Mouse (Mus musculus) lung, embryonic 15.5 days (tissue): Measurements from ENCODE around the gene Sncg. TPM values are rescaled to one million over a fixed set of nuclear protein-coding genes. Genes with fewer than 3 reads are reported as not detected.

ENCODE experiments used
- ATAC-seq: fragments of 200-750 bp; cut with Nextera tagmentation; 2 replicates; pipeline ENCODE4 v1.8.0; 2017; ENCODE audit warnings: moderate number of reproducible peaks, borderline replicate concordance; ENCODE audit not compliant: low FRiP score, low TSS enrichment; ENCODE audit errors: extremely low read depth
- H3K27ac ChIP-seq: fragments of 300-500 bp; sonication (generic); 2 replicates; pipeline ENCODE4 v1.5.1; 2015; ENCODE audit warnings: moderate library complexity, mild to moderate bottlenecking, inconsistent platforms
- H3K27me3 ChIP-seq: fragments of 300-500 bp; sonication (generic); 2 replicates; pipeline ENCODE4 v1.6.1; 2015; ENCODE audit warnings: inconsistent platforms
- H3K36me3 ChIP-seq: fragments of 300-500 bp; sonication (generic); 2 replicates; pipeline ENCODE4 v1.6.1; 2015; ENCODE audit warnings: inconsistent platforms
- H3K4me1 ChIP-seq: fragments of 300-500 bp; sonication (generic); 2 replicates; pipeline ENCODE4 v1.6.1; 2015; ENCODE audit warnings: inconsistent platforms
- H3K4me2 ChIP-seq: fragments of 300-500 bp; sonication (generic); 2 replicates; pipeline ENCODE4 v1.6.1; 2015; ENCODE audit warnings: inconsistent platforms, mild to moderate bottlenecking, moderate library complexity
- H3K4me3 ChIP-seq: fragments of 300-500 bp; sonication (generic); 2 replicates; pipeline ENCODE4 v1.5.1; 2015; ENCODE audit warnings: mild to moderate bottlenecking, inconsistent platforms
- H3K9ac ChIP-seq: fragments of 300-500 bp; sonication (generic); 2 replicates; pipeline ENCODE4 v1.6.1; 2015; ENCODE audit warnings: inconsistent platforms
- H3K9me3 ChIP-seq: fragments of 300-500 bp; sonication (generic); 2 replicates; pipeline ENCODE4 v1.6.1; 2016; ENCODE audit warnings: inconsistent platforms
- WGBS: fragments of 180-500 bp; shearing (Covaris S2); methylation state at CpG from one replicate; pipeline ENCODE4 v1.1.7; 2015; 5-methylcytosine and 5-hydroxymethylcytosine counted together
- polyA plus RNA-seq: library from polyadenylated mRNA; unstranded; fragments of >200 nt; fragmentation: Nextera tagmentation; extraction: Ambion mirVana; gene quantifications from 2 replicates; pipeline ENCODE4 v1.2.1, GENCODE M21; 2015

Sncg gene
- polyA plus RNA-seq, 1 experiment from 2014 or later, result 7.5 TPM

- 55% methylated on average over 4 of the region's 4 CpGs for WGBS
- no peaks in the 10 kb centered on the region for H3K9me3 ChIP-seq
- H3K9ac ChIP-seq, result no peak overlapping the region
- H3K4me1 ChIP-seq, result no peaks in the 10 kb centered on the region
- H3K27me3 ChIP-seq, result no peaks in the 10 kb centered on the region
- H3K4me2 ChIP-seq, result no peak overlapping the region
- H3K4me3 ChIP-seq, result no peak overlapping the region
- no peak for ATAC-seq
- H3K36me3 ChIP-seq, result peaks cover 1% of the 10 kb centered on the region; the same call in 1 of the 2 replicates
- H3K27ac ChIP-seq, result no peak overlapping the region
Measured at GRCm38 (mm10) chr14:34393295-34393694, 18.7 kb upstream of the Sncg start.

- ATAC-seq, result no peak
- H3K27ac ChIP-seq, result no peak overlapping the region
- WGBS, result 90% methylated on average over 9 of the region's 9 CpGs
- H3K27me3 ChIP-seq, result no peaks in the 10 kb centered on the region
- H3K9me3 ChIP-seq, result no peaks in the 10 kb centered on the region
- H3K4me1 ChIP-seq, result peaks cover 9% of the 10 kb centered on the region
- no peaks in the 10 kb centered on the region for H3K36me3 ChIP-seq
- H3K9ac ChIP-seq, result no peak overlapping the region
- no peak overlapping the region for H3K4me3 ChIP-seq
- no peak overlapping the region for H3K4me2 ChIP-seq
Measured at GRCm38 (mm10) chr14:34382921-34383704, 8.5 kb upstream of the Sncg start.

- no peaks in the 10 kb centered on the region for H3K27me3 ChIP-seq
- no peak overlapping the region for H3K9ac ChIP-seq
- WGBS, result 22% methylated on average over 11 of the region's 11 CpGs
- no peaks in the 10 kb centered on the region for H3K36me3 ChIP-seq
- H3K9me3 ChIP-seq, result no peaks in the 10 kb centered on the region
- H3K4me1 ChIP-seq, result peaks cover 23% of the 10 kb centered on the region
- H3K4me3 ChIP-seq, result no peak overlapping the region
- peak overlapping the region; percentile 77 for H3K27ac ChIP-seq
- ATAC-seq, result no peak; the same call in 1 of the 2 replicates
- H3K4me2 ChIP-seq, result peak overlapping the region; percentile 3; the same call in 1 of the 2 replicates
Measured at GRCm38 (mm10) chr14:34378560-34379331, 4.2 kb upstream of the Sncg start.

GRCm38 (mm10) chr14:34377121-34377520 is 2.5 kb upstream of the Sncg start:
- Histone ChIP-seq H3K36me3 (no peaks in the 10 kb centered on the region), H3K9me3 (no peaks in the 10 kb centered on the region), H3K4me2 (peak overlapping the region; percentile 45), H3K4me1 (peaks cover 23% of the 10 kb centered on the region), H3K27me3 (no peaks in the 10 kb centered on the region), H3K4me3 (peak overlapping the region; percentile 33), H3K9ac (no peak overlapping the region), H3K27ac (no peak overlapping the region)
- ATAC-seq, result no peak
- 68% methylated on average over 4 of the region's 4 CpGs for WGBS

GRCm38 (mm10) chr14:34375941-34376340 is 1.4 kb upstream of the Sncg start:
- Histone ChIP-seq H3K27me3 (no peaks in the 10 kb centered on the region), H3K36me3 (no peaks in the 10 kb centered on the region), H3K4me1 (peaks cover 23% of the 10 kb centered on the region), H3K9me3 (no peaks in the 10 kb centered on the region), H3K4me2 (peak overlapping the region; percentile 45), H3K4me3 (peak overlapping the region; percentile 33), H3K27ac (no peak overlapping the region), H3K9ac (no peak overlapping the region)
- ATAC-seq, result no peak
- WGBS, result 90% methylated on average over 5 of the region's 5 CpGs

- Histone ChIP-seq H3K4me1 (peaks cover 23% of the 10 kb centered on the region), H3K4me2 (peak within 1 kb of the TSS; percentile 45), H3K9ac (no peak within 1 kb of the TSS), H3K27me3 (no peaks in the 10 kb centered on the region), H3K36me3 (no peaks in the 10 kb centered on the region), H3K27ac (peak within 1 kb of the TSS; percentile 10; the same call in 1 of the 2 replicates), H3K9me3 (no peaks in the 10 kb centered on the region), H3K4me3 (peak within 1 kb of the TSS; percentile 33)
- 73% methylated on average over 13 of the region's 13 CpGs for WGBS
- no peak for ATAC-seq
Measured at GRCm38 (mm10) chr14:34375415-34375904, 871 bp upstream of the Sncg start, which contains the start of gene Mmrn2. Gene Mmrn2, plus strand, starts transcription at chr14:34375465.

- no peak for ATAC-seq
- Histone ChIP-seq H3K27me3 (no peaks in the 10 kb centered on the region), H3K9me3 (no peaks in the 10 kb centered on the region), H3K4me2 (no peak overlapping the region), H3K36me3 (no peaks in the 10 kb centered on the region), H3K4me3 (no peak overlapping the region), H3K27ac (no peak overlapping the region), H3K4me1 (peaks cover 17% of the 10 kb centered on the region), H3K9ac (no peak overlapping the region)
- WGBS, result 67% methylated on average over 6 of the region's 6 CpGs
Measured at GRCm38 (mm10) chr14:34373581-34373980, 1.0 kb downstream of the Sncg start.

- Histone ChIP-seq H3K27me3 (no peaks in the 10 kb centered on the region), H3K4me1 (peaks cover 14% of the 10 kb centered on the region), H3K9me3 (no peaks in the 10 kb centered on the region), H3K9ac (no peak overlapping the region), H3K4me2 (no peak overlapping the region), H3K36me3 (no peaks in the 10 kb centered on the region), H3K27ac (no peak overlapping the region), H3K4me3 (no peak overlapping the region)
- 85% methylated on average over 6 of the region's 6 CpGs for WGBS
- ATAC-seq, result no peak
Measured at GRCm38 (mm10) chr14:34372646-34373045, 1.9 kb downstream of the Sncg start.

- Histone ChIP-seq H3K36me3 (no peaks in the 10 kb centered on the region), H3K27ac (no peak overlapping the region), H3K4me3 (no peak overlapping the region), H3K9me3 (no peaks in the 10 kb centered on the region), H3K27me3 (no peaks in the 10 kb centered on the region), H3K4me2 (no peak overlapping the region), H3K4me1 (peaks cover 14% of the 10 kb centered on the region), H3K9ac (no peak overlapping the region)
- no peak for ATAC-seq
- WGBS, result 75% methylated on average over 2 of the region's 2 CpGs
Measured at GRCm38 (mm10) chr14:34371763-34372162, 2.8 kb downstream of the Sncg start.

- no peaks in the 10 kb centered on the region for H3K27me3 ChIP-seq
- H3K36me3 ChIP-seq, result no peaks in the 10 kb centered on the region
- no peaks in the 10 kb centered on the region for H3K9me3 ChIP-seq
- no peak overlapping the region for H3K27ac ChIP-seq
- no peak overlapping the region for H3K9ac ChIP-seq
- no peak for ATAC-seq
- peaks cover 14% of the 10 kb centered on the region for H3K4me1 ChIP-seq
- WGBS, result 83% methylated on average over 3 of the region's 3 CpGs
- H3K4me2 ChIP-seq, result no peak overlapping the region
- no peak overlapping the region for H3K4me3 ChIP-seq
Measured at GRCm38 (mm10) chr14:34370921-34371320, 3.7 kb downstream of the Sncg start.

GRCm38 (mm10) chr14:34370203-34370602 is 4.4 kb downstream of the Sncg start:
- H3K27ac ChIP-seq, result no peak overlapping the region

GRCm38 (mm10) chr14:34365147-34365507 is 9.5 kb downstream of the Sncg start:
- Histone ChIP-seq H3K9me3 (no peaks in the 10 kb centered on the region), H3K27ac (no peak overlapping the region), H3K4me3 (no peak overlapping the region), H3K4me1 (peaks cover 15% of the 10 kb centered on the region), H3K27me3 (peaks cover 3% of the 10 kb centered on the region; the same call in 1 of the 2 replicates), H3K9ac (no peak overlapping the region), H3K36me3 (no peaks in the 10 kb centered on the region), H3K4me2 (no peak overlapping the region)
- ATAC-seq, result no peak
- 90% methylated on average over 2 of the region's 2 CpGs for WGBS

More at GRCm38 (mm10) chr14:34370203-34370602, 4.4 kb downstream of the Sncg start:
- no peaks in the 10 kb centered on the region for H3K9me3 ChIP-seq
- H3K4me1 ChIP-seq, result peaks cover 14% of the 10 kb centered on the region
- H3K4me2 ChIP-seq, result no peak overlapping the region
- no peaks in the 10 kb centered on the region for H3K36me3 ChIP-seq
- no peaks in the 10 kb centered on the region for H3K27me3 ChIP-seq
- no peak overlapping the region for H3K9ac ChIP-seq
- no peak for ATAC-seq
- 67% methylated on average over 3 of the region's 3 CpGs for WGBS
- no peak overlapping the region for H3K4me3 ChIP-seq
